Mouse (Mus musculus) megakaryocyte, embryonic 14.5 days (primary cell): ENCODE data around the gene Rbm38.

Experiments used
- FLI1 ChIP-seq: IDR thresholded peaks from 2 replicates; pipeline ENCODE4 v1.6.1; 2012; ENCODE audit warnings: low read length, inconsistent platforms, mixed read lengths
- GATA1 ChIP-seq: IDR thresholded peaks from 3 replicates; pipeline ENCODE4 v1.6.1; 2012; ENCODE audit warnings: mixed read lengths, low read length, inconsistent platforms, borderline replicate concordance

DNA sequence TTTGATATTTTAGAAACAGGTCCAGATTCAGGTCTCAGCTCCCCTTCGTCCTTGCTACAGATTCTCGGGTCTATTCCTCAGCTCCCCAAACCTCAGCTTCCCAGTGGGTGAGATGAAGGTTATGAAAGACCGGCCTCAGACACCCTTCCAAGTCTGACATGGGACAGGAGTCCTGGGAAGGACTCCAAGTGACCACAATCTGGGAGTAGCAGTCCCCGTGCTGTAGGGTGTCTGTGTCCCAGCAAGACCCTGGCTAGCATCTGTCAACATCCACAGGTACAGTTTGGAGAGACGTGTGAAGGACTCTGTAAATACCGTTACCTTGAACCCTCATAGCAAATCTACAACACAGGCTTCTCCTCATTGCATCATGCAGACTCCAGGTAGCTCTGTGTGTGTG is 45.1 kb upstream of the Rbm38 start:
- TF ChIP-seq GATA1 = no peak
- TF ChIP-seq FLI1 = no peak
